Mouse (Mus musculus): ENCODE results near the gene Atp5l. TPM values are rescaled to one million over a fixed set of nuclear protein-coding genes. Genes with fewer than 3 reads are reported as not detected.

Gene Atp5l
- polyA plus RNA-seq, 1 experiment from 2014 or later: 1,009 TPM

DNA sequence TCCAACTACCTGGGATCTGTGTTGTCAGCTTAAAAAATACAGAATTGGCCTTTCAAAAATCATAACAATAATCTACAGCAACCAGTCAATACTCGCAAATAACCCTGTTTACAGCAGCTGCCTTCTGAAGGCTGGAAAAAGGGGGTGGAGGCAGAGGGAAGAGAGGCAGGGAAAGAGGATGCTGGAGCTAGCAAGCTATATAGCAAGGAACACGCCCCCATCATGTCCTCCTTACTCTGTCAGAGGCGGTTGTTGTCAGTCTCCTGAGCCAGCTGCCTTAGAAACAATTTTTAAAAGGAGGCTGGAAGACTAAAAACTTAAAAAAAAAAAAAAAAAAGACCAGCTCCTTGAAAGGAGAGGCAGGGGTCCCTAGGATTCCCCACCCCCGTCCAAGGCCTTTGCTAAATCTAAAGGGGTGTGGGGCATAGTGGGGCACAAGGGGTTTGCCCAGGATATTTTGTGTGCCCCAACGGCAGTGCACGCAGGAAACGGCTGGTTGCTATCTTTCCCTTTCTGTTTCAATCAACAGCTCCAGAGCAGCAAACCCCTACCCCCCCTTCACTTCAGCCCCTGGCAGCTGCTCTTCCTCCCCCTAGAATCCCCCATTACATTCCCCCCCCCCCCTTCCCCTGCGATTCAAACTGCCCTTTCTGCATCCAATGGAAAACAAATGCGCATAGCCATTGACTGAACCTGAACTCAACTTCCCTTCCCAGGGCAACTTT is 41.6 kb downstream of the Atp5l start:
- Histone ChIP-seq H3K4me2 (peak overlapping the region; percentile 100), H3K4me1 (peaks cover 73% of the 10 kb centered on the region), H3K27ac (replicated peaks) (peak overlapping the region; percentile 96; the same call in 1 of the 2 replicates), H3K4me3 (peak overlapping the region; percentile 93), H3K27me3 (replicated peaks) (peaks cover under 1% of the 10 kb centered on the region; the same call in 1 of the 2 replicates), H3K9ac (peak overlapping the region; percentile 98), H3K9me3 (no peaks in the 10 kb centered on the region), H3K36me3 (peaks cover 8% of the 10 kb centered on the region; the same call in 1 of the 2 replicates)
- no peak for ATAC-seq (ENCODE audit: extremely low read depth, insufficient number of reproducible peaks, low FRiP score, low TSS enrichment)
- 27% methylated on average over 9 of the region's 9 CpGs for whole genome bisulfite sequencing

DNA sequence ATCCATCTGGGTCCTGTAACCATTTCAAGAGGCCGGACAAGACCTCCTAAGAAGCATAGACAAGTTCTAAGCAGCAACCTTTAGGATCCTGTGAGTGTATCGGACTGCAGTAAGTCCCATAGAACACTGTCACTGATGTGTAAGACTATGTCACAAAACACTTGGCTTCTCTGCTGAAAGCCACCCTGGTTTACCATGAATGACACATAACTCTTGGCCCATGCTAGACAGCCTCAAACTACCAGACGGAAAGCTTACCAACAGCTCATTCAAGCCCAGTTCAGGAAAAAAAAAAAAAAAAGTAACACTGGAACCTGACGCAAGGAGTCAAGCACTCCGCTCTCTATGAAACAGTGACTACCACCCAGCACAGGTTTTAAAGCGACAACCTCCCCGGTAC is 42.9 kb downstream of the Atp5l start:
- peaks cover 8% of the 10 kb centered on the region; the same call in 1 of the 2 replicates for H3K36me3 ChIP-seq
- no peak overlapping the region for H3K4me2 ChIP-seq
- H3K4me1 ChIP-seq: peaks cover 78% of the 10 kb centered on the region
- H3K27ac ChIP-seq (replicated peaks): no peak overlapping the region
- no peaks in the 10 kb centered on the region for H3K9me3 ChIP-seq
- ATAC-seq (ENCODE audit: extremely low read depth, insufficient number of reproducible peaks, low FRiP score, low TSS enrichment): no peak
- H3K9ac ChIP-seq: no peak overlapping the region
- 87% methylated on average over 7 of the region's 7 CpGs for WGBS
- no peak overlapping the region for H3K4me3 ChIP-seq
- no peaks in the 10 kb centered on the region for H3K27me3 ChIP-seq (replicated peaks)

DNA sequence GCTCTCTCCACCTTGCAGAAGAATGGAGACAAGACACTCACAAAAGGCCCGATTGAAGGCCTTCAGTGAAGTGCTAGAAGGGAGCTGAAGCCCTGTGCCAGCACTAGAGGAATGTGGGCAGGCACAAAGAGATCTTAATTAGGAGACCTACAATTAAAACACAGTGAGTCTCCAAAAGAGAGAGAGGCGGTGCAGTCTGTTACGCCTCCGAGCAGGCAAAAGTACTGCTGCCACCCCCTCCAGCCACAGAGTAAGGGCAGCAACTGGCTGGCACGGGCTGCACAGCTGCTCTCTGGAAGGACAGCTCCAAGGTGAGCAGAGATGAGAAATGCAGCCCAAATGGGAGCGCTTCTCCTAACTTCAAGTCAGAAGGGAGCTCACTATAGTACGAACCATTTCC is 45.1 kb downstream of the Atp5l start:
- no peak overlapping the region for H3K4me2 ChIP-seq
- no peak overlapping the region for H3K4me3 ChIP-seq
- peaks cover 8% of the 10 kb centered on the region; the same call in 1 of the 2 replicates for H3K36me3 ChIP-seq
- peaks cover 85% of the 10 kb centered on the region for H3K4me1 ChIP-seq
- H3K27ac ChIP-seq (replicated peaks): no peak overlapping the region
- no peaks in the 10 kb centered on the region for H3K27me3 ChIP-seq (replicated peaks)
- H3K9me3 ChIP-seq: no peaks in the 10 kb centered on the region
- peak overlapping the region; percentile 20; the same call in 1 of the 2 replicates for H3K9ac ChIP-seq
- no peak for ATAC-seq (ENCODE audit: extremely low read depth, insufficient number of reproducible peaks, low FRiP score, low TSS enrichment)
- WGBS: 66% methylated on average over 7 of the region's 7 CpGs

DNA sequence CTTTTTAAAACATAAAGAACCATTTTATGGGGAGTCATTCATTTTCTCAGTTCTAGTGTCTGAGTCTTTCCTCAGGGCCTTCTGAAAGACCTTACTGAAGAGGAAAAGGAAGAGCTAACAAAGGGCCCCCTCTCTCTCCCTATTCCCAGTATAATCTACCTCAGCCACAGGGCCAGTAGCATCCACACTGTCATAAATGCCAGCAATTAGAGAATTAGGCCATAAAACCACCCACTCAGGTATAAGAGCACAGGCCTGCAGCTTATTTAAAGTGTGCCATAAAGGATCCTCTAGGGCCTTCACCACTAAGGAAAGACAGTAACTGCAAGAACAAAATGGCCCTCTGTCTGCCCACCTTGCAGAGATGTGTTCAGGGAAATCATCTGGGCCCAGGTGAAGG is 46.3 kb downstream of the Atp5l start:
- no peak overlapping the region for H3K4me3 ChIP-seq
- peaks cover 85% of the 10 kb centered on the region for H3K4me1 ChIP-seq
- no peak overlapping the region for H3K27ac ChIP-seq (replicated peaks)
- no peaks in the 10 kb centered on the region for H3K27me3 ChIP-seq (replicated peaks)
- H3K9me3 ChIP-seq: no peaks in the 10 kb centered on the region
- H3K4me2 ChIP-seq: no peak overlapping the region
- H3K36me3 ChIP-seq: peaks cover 8% of the 10 kb centered on the region; the same call in 1 of the 2 replicates
- ATAC-seq (ENCODE audit: extremely low read depth, insufficient number of reproducible peaks, low FRiP score, low TSS enrichment): no peak
- H3K9ac ChIP-seq: no peak overlapping the region

DNA sequence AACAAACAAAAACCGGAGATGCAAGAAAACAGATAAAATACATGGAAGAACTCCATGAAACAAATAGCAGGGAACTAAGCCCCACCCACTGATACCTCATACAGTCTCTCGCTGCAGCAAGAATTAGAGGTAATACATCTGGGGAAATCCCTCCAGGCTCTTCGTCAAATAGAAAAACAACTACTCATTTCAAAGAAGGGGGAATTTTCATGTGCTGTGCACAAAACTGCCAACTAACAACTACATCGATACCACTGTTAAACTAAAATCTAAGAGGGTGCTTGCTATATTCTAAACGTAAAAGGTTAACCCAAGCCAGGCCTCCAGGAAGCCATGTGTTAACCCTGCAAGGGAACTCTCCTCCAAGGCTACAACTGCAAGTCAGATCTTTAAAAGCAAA is 46.9 kb downstream of the Atp5l start:
- 64% methylated on average over 5 of the region's 5 CpGs for WGBS

DNA sequence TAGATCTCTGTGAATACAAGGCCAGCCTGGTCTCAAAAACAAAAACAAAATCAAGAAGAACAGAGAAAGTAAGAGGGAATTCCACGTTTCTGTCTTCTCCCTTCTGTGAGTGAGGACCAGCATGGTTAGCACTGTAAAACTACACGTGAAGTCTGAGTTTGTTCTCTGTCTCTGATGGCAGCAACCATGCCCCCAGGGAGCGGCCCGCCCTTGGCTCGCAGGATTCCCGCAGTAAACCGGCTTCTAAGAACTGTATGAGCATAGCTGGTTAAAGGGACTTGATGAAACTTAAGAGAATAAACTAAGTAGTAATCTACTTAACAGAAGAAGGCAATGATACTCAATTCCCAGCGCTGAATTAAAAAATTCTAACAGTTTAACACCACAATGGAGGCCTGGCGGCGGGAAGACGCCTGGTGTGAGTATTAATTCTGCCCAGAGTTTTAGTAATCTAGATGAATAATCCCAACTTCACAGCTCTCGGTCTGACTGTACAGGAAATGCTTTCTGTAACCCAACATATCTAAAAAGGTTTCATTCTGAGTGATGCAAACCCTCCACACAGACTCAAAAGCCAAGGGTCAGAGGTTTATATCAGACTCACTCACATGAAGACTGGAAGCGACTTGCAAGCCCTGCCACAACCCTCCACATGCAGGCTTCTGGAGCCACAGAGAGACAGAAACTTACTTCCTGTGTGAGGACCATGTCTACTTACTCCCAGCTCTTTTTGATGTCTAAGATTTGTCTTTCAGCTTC is 52.0 kb downstream of the Atp5l start:
- Histone ChIP-seq H3K9ac (no peak overlapping the region), H3K36me3 (peaks cover 22% of the 10 kb centered on the region), H3K4me3 (no peak overlapping the region), H3K4me1 (peaks cover 70% of the 10 kb centered on the region), H3K27ac (replicated peaks) (no peak overlapping the region), H3K9me3 (no peaks in the 10 kb centered on the region), H3K27me3 (replicated peaks) (no peaks in the 10 kb centered on the region), H3K4me2 (no peak overlapping the region)
- WGBS: 84% methylated on average over 13 of the region's 13 CpGs
- no peak for ATAC-seq (ENCODE audit: extremely low read depth, insufficient number of reproducible peaks, low FRiP score, low TSS enrichment)

More for the DNA sequence above, 46.9 kb downstream of the Atp5l start:
- no peak overlapping the region for H3K4me2 ChIP-seq
- no peaks in the 10 kb centered on the region for H3K9me3 ChIP-seq
- no peak overlapping the region for H3K9ac ChIP-seq
- no peaks in the 10 kb centered on the region for H3K27me3 ChIP-seq (replicated peaks)
- no peak overlapping the region for H3K4me3 ChIP-seq
- H3K4me1 ChIP-seq: peaks cover 84% of the 10 kb centered on the region
- H3K27ac ChIP-seq (replicated peaks): no peak overlapping the region
- H3K36me3 ChIP-seq: peaks cover 8% of the 10 kb centered on the region; the same call in 1 of the 2 replicates
- no peak for ATAC-seq (ENCODE audit: extremely low read depth, insufficient number of reproducible peaks, low FRiP score, low TSS enrichment)

DNA sequence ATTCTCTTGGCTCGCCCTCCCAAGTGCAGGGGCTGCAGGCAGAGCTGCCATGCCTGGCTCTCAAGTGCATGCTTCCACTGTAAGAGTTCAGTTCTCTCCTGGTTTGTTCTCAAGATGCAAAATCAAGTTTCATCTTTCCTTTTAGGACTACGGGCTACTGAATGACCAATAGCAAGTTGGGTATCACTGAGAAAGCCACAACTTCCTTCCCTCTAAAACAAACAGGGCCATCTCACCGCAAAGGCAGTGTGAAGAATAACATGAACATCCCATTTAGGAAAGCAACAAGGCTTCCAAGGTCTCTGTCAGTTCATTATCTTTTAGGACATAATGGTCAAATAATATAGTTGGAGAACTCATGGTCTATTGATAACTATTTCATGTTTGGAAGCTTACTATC is 52.9 kb downstream of the Atp5l start:
- Histone ChIP-seq H3K9ac (no peak overlapping the region), H3K4me1 (peaks cover 62% of the 10 kb centered on the region), H3K27ac (replicated peaks) (no peak overlapping the region), H3K27me3 (replicated peaks) (no peaks in the 10 kb centered on the region), H3K4me3 (no peak overlapping the region), H3K4me2 (no peak overlapping the region), H3K9me3 (no peaks in the 10 kb centered on the region), H3K36me3 (peaks cover 28% of the 10 kb centered on the region)
- WGBS: 64% methylated on average over 3 of the region's 3 CpGs
- ATAC-seq (ENCODE audit: extremely low read depth, insufficient number of reproducible peaks, low FRiP score, low TSS enrichment): no peak

DNA sequence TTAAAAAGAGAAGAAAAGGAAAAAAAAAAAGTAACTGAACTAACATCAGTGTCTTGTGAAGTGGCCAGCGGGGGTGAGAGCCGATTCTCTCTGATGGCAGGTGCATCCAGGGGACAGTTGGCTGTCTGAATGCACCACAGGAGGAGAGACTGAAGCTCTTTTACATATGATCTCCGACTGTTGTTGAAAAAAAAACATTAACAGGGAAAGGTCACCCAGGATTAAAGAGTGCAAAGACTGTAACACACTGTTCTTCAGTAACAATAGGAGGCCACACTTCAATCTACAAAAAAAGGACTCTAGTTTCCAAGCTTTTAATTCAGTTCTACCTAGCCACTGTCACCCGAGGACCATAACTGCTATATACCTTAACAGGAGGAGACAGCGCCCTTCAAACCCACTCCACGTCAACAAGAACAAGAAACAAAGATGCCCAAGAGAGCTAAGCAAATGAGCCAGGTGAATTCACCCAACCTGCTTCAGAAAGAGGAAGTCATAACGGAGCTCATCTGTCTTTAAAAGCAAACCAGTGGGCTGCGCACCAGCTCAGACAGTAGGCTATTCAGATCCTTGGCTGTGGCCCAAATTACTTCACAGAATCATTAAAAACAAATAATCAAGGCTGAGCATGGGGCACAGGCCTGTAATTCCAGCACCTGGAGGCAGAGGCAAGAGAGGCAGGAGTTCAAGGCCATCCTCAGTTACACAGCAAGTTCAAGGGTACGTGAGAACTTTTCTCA is 53.9 kb downstream of the Atp5l start:
- H3K36me3 ChIP-seq: peaks cover 38% of the 10 kb centered on the region
- 0 out of 2 replicates have a peak, but pooled peaks cover under 1% of the 10 kb centered on the region for H3K9me3 ChIP-seq
- no peak for ATAC-seq (ENCODE audit: extremely low read depth, insufficient number of reproducible peaks, low FRiP score, low TSS enrichment)
- 59% methylated on average over 9 of the region's 9 CpGs for WGBS
- no peak overlapping the region for H3K4me3 ChIP-seq
- H3K27ac ChIP-seq (replicated peaks): peak overlapping the region; percentile 22
- H3K9ac ChIP-seq: no peak overlapping the region
- peaks cover 56% of the 10 kb centered on the region for H3K4me1 ChIP-seq
- no peak overlapping the region for H3K4me2 ChIP-seq
- no peaks in the 10 kb centered on the region for H3K27me3 ChIP-seq (replicated peaks)

Other genes with a start within 250 kb of the Atp5l start
- gene Treh, start 247.5 kb downstream of the Atp5l start, polyA plus RNA-seq (2015; fragmentation: Nextera tagmentation; extraction: Ambion mirVana): not detected in 2 replicates
- gene Phldb1, start 185.5 kb downstream of the Atp5l start, polyA plus RNA-seq (2015; fragmentation: Nextera tagmentation; extraction: Ambion mirVana): 20.2 and 24.4 TPM in 2 replicates
- 114 and 119 TPM in 2 replicates for gene Arcn1, start 152.9 kb downstream of the Atp5l start, polyA plus RNA-seq (2015; fragmentation: Nextera tagmentation; extraction: Ambion mirVana)
- 65.7 and 68.6 TPM in 2 replicates for gene Ift46, start 152.8 kb downstream of the Atp5l start, polyA plus RNA-seq (2015; fragmentation: Nextera tagmentation; extraction: Ambion mirVana)
- gene Tmem25, start 121.4 kb downstream of the Atp5l start, polyA plus RNA-seq (2015; fragmentation: Nextera tagmentation; extraction: Ambion mirVana): 1.5 and 1.9 TPM in 2 replicates
- gene Ttc36, start 117.7 kb downstream of the Atp5l start, polyA plus RNA-seq (2015; fragmentation: Nextera tagmentation; extraction: Ambion mirVana): 0.29 and 2.2 TPM in 2 replicates
- 6.1 and 6.5 TPM in 2 replicates for gene Kmt2a, start 39.4 kb downstream of the Atp5l start, polyA plus RNA-seq (2015; fragmentation: Nextera tagmentation; extraction: Ambion mirVana)
- gene Ube4a, start 44.9 kb upstream of the Atp5l start, polyA plus RNA-seq (2015; fragmentation: Nextera tagmentation; extraction: Ambion mirVana): 15.9 and 17.4 TPM in 2 replicates
- gene Cd3g, start 59.7 kb upstream of the Atp5l start, polyA plus RNA-seq (2015; fragmentation: Nextera tagmentation; extraction: Ambion mirVana): 1.9 TPM in 1 of 2 replicates, not detected in the other
- 0.45 TPM in 1 of 2 replicates, not detected in the other for gene Cd3d, start 61.0 kb upstream of the Atp5l start, polyA plus RNA-seq (2015; fragmentation: Nextera tagmentation; extraction: Ambion mirVana)
- gene Cd3e, start 88.9 kb upstream of the Atp5l start, polyA plus RNA-seq (2015; fragmentation: Nextera tagmentation; extraction: Ambion mirVana): 0.55 TPM in 1 of 2 replicates, not detected in the other
- gene Mpzl2, start 119.1 kb upstream of the Atp5l start, polyA plus RNA-seq (2015; fragmentation: Nextera tagmentation; extraction: Ambion mirVana): 1.3 and 1.5 TPM in 2 replicates
- gene Mpzl3, start 134.4 kb upstream of the Atp5l start, polyA plus RNA-seq (2015; fragmentation: Nextera tagmentation; extraction: Ambion mirVana): 1.6 and 1.7 TPM in 2 replicates
- gene Jaml, start 158.4 kb upstream of the Atp5l start, polyA plus RNA-seq (2015; fragmentation: Nextera tagmentation; extraction: Ambion mirVana): 0.17 and 0.23 TPM in 2 replicates
- 1.5 and 2.1 TPM in 2 replicates for gene Scn2b, start 197.0 kb upstream of the Atp5l start, polyA plus RNA-seq (2015; fragmentation: Nextera tagmentation; extraction: Ambion mirVana)
- gene Scn4b, start 217.7 kb upstream of the Atp5l start, polyA plus RNA-seq (2015; fragmentation: Nextera tagmentation; extraction: Ambion mirVana): 0.17 and 0.44 TPM in 2 replicates